Mouse (Mus musculus): ENCODE data around the gene Gm45717.

The Gm45717 gene

GRCm38 (mm10) chr7:140905642-140906081 is 50.1 kb downstream of the Gm45717 start:
- no peak for DNase-seq (ENCODE audit: low read depth, low spot score)

DNA sequence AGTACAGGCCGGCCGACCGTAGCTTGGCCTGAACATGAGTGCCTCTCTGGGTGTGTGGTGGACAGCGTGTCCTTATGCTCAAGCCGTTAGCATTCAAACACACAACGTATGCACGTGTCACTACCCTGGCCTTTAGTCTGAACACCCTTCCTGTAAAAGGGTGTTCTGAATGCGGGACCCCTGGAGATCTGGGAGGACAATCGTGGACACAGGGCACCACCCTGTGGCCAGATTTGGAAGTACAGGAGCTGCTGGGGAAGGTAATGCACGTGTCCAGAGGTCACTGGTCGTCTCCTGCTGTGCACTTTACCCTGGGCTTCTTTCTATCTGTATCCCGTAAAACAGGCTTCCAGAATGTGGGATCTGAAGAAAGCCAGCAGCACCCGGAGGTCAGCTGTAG is 52.5 kb downstream of the Gm45717 start:
- DNase-seq (ENCODE audit: low read depth, low spot score): peak; percentile 78

DNA sequence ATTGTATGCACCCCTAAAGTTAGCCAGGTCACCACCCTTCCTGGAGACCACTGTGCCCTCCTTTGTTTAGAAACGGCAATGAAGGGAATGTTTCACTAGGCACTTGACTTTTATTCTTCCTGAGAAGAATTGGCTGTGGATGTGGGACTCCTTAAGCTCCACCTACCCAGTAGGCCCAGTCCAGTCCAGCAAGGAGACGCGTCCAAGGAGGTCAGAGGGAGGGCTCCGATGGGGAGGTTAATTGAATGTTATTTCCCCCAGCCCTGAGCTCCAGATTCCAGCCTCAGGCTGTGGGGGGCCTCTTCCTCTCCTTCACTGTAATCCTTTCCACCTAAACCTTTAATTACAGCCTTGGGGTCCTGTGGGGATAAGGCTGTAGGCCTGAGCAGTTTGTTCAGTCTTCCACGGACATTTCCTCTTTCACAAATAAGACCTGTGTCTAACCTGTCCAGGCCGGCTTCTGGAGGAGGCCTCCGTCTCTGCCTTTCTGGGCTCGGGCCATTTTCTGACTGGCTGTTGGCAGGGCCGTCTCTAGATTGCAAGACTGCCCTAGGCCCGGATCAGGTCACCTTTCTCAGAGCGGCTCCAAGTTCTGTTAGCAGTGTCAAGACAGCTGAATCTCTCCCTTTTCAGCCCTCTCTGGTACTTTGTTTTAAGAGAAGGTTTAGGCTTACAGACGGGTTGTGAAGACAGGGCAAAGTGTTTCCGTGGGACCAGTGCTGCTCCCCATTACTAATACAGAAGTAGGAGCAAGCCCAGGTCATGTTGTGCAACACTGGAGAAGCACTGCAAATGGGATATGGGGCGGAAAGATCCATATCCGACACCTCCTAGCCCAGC is 53.5 kb downstream of the Gm45717 start:
- DNase-seq (ENCODE audit: low read depth, low spot score): no peak

GRCm38 (mm10) chr7:140900220-140900619 is 55.5 kb downstream of the Gm45717 start, which contains the start of gene Cox8b:
Cox8b (minus strand) TSS chr7:140900446.
- DNase-seq (ENCODE audit: low read depth, low spot score): no peak
